Mouse (Mus musculus) liver (tissue): ENCODE data around the gene Olfr577.

Experiments used
- DNase-seq: peaks from one replicate; pipeline ENCODE4 v3.0.0-alpha.2; 2020; ENCODE audit warnings: mixed read lengths

Olfr577 gene

GRCm38 (mm10) chr7:102975843-102976242, at the start of gene Olfr577:
Gene Olfr577 (minus strand): TSS chr7:102975943.
- no peak for DNase-seq

DNA sequence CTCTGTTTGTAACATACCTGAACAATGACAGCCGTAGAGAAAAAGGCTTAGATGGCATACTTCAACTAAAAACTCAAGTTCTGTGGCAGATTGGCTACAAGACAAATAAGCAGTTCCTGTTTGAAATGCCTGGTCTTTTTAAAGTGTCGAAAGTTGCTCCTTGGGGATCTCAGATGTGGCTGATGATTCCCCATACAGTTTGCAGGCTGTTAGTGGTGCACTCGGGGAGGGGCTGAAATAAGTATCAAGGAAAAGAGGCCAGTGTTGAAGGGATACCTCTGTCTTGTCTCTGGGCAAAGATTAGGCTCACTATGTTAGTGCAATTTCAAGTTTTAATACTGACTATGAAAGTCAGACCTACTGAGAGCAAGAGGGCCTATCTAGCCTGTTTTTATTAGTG, 13.5 kb upstream of the Olfr577 start, which contains the start of gene Olfr578:
Gene Olfr578, minus strand, starts transcription at position 101 of the 400 bp plus-strand sequence.
- DNase-seq, result no peak

DNA sequence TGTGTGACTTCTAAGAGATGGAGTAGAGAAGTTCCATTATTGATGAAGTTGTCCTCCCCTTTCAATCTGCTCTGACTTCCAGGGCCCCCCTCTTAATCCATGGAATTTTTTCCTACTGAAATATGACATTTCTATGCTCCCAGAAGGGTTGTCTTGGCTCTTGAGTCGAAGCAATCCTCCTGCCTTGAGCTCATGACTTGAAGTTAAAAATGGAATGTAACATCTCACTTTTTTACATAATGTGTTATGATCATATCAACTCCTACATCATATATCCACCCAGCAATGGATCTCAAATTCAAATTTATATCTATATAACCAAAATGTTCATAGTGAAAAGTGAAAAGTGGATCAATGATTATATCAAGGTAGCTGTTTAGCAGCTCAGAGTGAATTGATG, 1.3 kb downstream of the Olfr577 start:
- DNase-seq, result no peak

- DNase-seq, result no peak
Measured at GRCm38 (mm10) chr7:102962360-102962759, 13.4 kb downstream of the Olfr577 start, which contains the start of gene Olfr576. Gene Olfr576 (plus strand): TSS chr7:102962660.

- peak; percentile 33 for DNase-seq
Measured at GRCm38 (mm10) chr7:102958593-102958992, 17.1 kb downstream of the Olfr577 start, which contains the start of gene Olfr575. Gene Olfr575 (minus strand): TSS chr7:102958775.

DNA sequence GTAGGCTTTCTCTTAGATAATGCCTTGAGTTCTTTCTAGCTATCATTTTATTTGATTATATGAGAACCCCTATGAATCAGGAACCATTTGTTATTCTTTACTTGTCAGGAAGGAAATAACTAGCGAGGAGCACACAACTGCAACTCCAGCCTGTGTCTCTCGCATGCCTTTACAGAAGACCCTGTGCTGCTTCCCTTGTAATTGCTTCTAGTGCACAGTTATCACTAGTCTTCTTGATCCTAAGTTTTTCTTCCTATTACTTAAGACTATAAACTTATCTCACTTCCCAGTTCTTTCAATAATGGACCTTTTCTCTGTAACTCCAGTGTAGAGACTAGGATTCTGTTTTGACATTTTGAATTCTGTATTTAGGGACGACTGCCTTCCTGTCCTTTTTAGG, 17.6 kb downstream of the Olfr577 start:
- DNase-seq, result no peak

DNA sequence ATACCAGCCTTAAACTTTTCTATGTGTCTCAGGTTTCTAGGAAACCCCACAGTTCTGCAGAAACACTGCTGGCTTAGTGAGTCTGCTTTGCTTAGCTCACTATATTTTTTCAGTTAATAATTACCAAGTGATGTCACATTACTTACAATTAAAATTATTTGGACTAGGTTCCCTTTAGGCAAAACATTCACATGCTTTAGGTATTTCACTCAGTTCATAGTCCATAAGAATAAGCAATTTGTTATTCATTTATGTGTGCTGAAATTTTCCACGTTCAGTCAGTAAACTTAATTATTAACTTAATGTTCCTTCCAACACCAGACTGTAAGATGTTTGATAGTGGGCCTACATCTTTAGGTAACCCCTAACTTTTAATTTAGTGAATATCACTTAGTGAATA, 25.0 kb downstream of the Olfr577 start:
- no peak for DNase-seq

GRCm38 (mm10) chr7:102948167-102948566, 27.6 kb downstream of the Olfr577 start, which contains the start of gene Olfr574:
Gene Olfr574 (plus strand): TSS chr7:102948467.
- DNase-seq, result no peak

GRCm38 (mm10) chr7:102943417-102943816, 32.3 kb downstream of the Olfr577 start:
- DNase-seq, result no peak

- DNase-seq, result no peak
Measured at GRCm38 (mm10) chr7:102942475-102942874, 33.3 kb downstream of the Olfr577 start, which contains the start of gene Olfr573-ps1. Gene Olfr573-ps1 (minus strand): TSS chr7:102942575.

GRCm38 (mm10) chr7:102927105-102927504, 48.6 kb downstream of the Olfr577 start:
- no peak for DNase-seq

- DNase-seq, result no peak
Measured at GRCm38 (mm10) chr7:102924109-102924508, 51.6 kb downstream of the Olfr577 start, which contains the start of gene Olfr572. Gene Olfr572 (plus strand): TSS chr7:102924409.
